Mouse (Mus musculus) C3H10T1/2 (cell line): ENCODE data around the gene Olfr776. TPM values are rescaled to one million over a fixed set of nuclear protein-coding genes. Genes with fewer than 3 reads are reported as not detected.

Experiments used
- polyA plus RNA-seq, 2 experiments: library from polyadenylated mRNA; unstranded; fragments of >200 nt; fragmentation: generic; extraction: Trizol; gene quantifications; one replicate each; pipeline ENCODE4 v1.2.1; 2012; ENCODE audit warnings: missing spikeins in 2 of 2

Olfr776 gene
- not detected for polyA plus RNA-seq

GRCm38 (mm10) chr10:129258827-129259226, at the start of gene Olfr776:
Gene Olfr776, plus strand, starts transcription at chr10:129259127.

GRCm38 (mm10) chr10:129235904-129236303, 23.0 kb upstream of the Olfr776 start, which contains the start of gene Olfr774:
Gene Olfr774, plus strand, starts transcription at chr10:129236204.

GRCm38 (mm10) chr10:129248112-129248511, 10.8 kb upstream of the Olfr776 start, which contains the start of gene Olfr775:
Gene Olfr775, plus strand, starts transcription at chr10:129248412.

GRCm38 (mm10) chr10:129271081-129271535, 12.2 kb downstream of the Olfr776 start, which contains the start of gene Olfr777:
Gene Olfr777, minus strand, starts transcription at chr10:129271485.

Other genes with a start within 250 kb of the Olfr776 start
- not detected for gene Olfr763, start 248.3 kb upstream of the Olfr776 start, polyA plus RNA-seq
- gene Olfr764-ps1, start 219.2 kb upstream of the Olfr776 start, polyA plus RNA-seq: not detected
- gene Olfr765, start 209.1 kb upstream of the Olfr776 start, polyA plus RNA-seq: not detected
- not detected for gene Olfr766-ps1, start 190.2 kb upstream of the Olfr776 start, polyA plus RNA-seq
- not detected for gene Olfr767, start 176.2 kb upstream of the Olfr776 start, polyA plus RNA-seq
- gene Olfr768, start 159.8 kb upstream of the Olfr776 start, polyA plus RNA-seq: not detected
- not detected for gene Olfr769, start 141.3 kb upstream of the Olfr776 start, polyA plus RNA-seq
- gene Olfr770, start 120.1 kb upstream of the Olfr776 start, polyA plus RNA-seq: not detected
- gene Olfr771, start 94.4 kb upstream of the Olfr776 start, polyA plus RNA-seq: not detected
- gene Olfr772, start 81.2 kb upstream of the Olfr776 start, polyA plus RNA-seq: not detected
- not detected for gene Olfr773, start 71.7 kb upstream of the Olfr776 start, polyA plus RNA-seq
- not detected for gene Olfr774, start 22.9 kb upstream of the Olfr776 start, polyA plus RNA-seq
- not detected for gene Olfr775, start 10.7 kb upstream of the Olfr776 start, polyA plus RNA-seq
- gene Olfr777, start 12.4 kb downstream of the Olfr776 start, polyA plus RNA-seq: not detected
- gene Olfr780, start 59.0 kb downstream of the Olfr776 start, polyA plus RNA-seq: not detected
- gene Olfr781, start 69.7 kb downstream of the Olfr776 start, polyA plus RNA-seq: not detected
- gene Olfr782, start 89.7 kb downstream of the Olfr776 start, polyA plus RNA-seq: not detected
- gene Olfr784, start 125.0 kb downstream of the Olfr776 start, polyA plus RNA-seq: under 1 TPM in 1 of 2 experiments, not detected in 1; 0.02 TPM
- gene Olfr785, start 146.3 kb downstream of the Olfr776 start, polyA plus RNA-seq: not detected
- gene Olfr786, start 168.2 kb downstream of the Olfr776 start, polyA plus RNA-seq: not detected
- gene Olfr787, start 202.7 kb downstream of the Olfr776 start, polyA plus RNA-seq: not detected
- not detected for gene Olfr788, start 211.9 kb downstream of the Olfr776 start, polyA plus RNA-seq
- gene Olfr789, start 225.6 kb downstream of the Olfr776 start, polyA plus RNA-seq: not detected
- gene Olfr790, start 239.4 kb downstream of the Olfr776 start, polyA plus RNA-seq: not detected